Mouse (Mus musculus): ENCODE measurements at regions not wholly inside any gene's neighbourhood (a gene's known extent, or its start where the extent isn't known, plus 50 kb on each side); places are given as distances from the start of the nearest gene placed in this dataset.

GRCm38 (mm10) chr9:14116097-14116840 is 158.6 kb upstream of the Sesn3 start:
- H3K27me3 ChIP-seq = no peaks in the 10 kb centered on the region
- POLR2A ChIA-PET = no interaction called here
- CTCF ChIA-PET = interaction anchor here (1.2 kb wide), 1 partner anchor 9 kb away, joined by 3 read pairs; no protein-coding TSS in a partner anchor
- ATAC-seq = no peak
- TF ChIP-seq CTCF (IDR thresholded peaks at IDR 0.05) = no peak
- no peak for DNase-seq (ENCODE audit: low read depth, low spot score)
- in situ Hi-C loops (cut with MboI; ENCODE audit: low pct_unique_long_range_greater_than_20kb) = no loop called here

DNA sequence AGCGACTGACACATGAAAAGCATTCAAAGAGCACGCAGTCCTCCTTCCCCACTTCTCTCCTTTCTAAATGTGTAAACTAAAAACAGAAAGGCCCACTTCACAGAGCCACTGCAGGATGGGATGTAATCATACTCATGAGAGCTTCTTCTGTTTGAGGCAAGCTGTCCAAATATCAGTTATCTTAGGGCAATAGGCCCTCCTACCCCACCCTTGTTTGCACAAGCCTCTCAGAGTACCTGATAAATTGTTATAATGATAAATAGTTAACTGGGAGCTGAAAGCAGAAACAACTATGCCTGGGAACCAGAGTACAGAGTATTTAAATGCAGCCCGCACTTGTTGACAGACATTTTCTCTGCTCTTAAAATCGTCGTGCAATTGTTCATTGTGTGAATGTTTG is 141.5 kb upstream of the Sesn3 start:
- H3K27me3 ChIP-seq = no peaks in the 10 kb centered on the region
- DNase-seq (ENCODE audit: low read depth, low spot score) = no peak
- no peak for TF ChIP-seq CTCF (IDR thresholded peaks at IDR 0.05)
- CTCF ChIA-PET = no interaction called here
- in situ Hi-C loops (cut with MboI; ENCODE audit: low pct_unique_long_range_greater_than_20kb) = no loop called here
- POLR2A ChIA-PET = no interaction called here
- no peak for ATAC-seq

- no peak for TF ChIP-seq CTCF (IDR thresholded peaks at IDR 0.05)
- POLR2A ChIA-PET = no interaction called here
Measured at GRCm38 (mm10) chr9:14134894-14135450, 139.9 kb upstream of the Sesn3 start.

DNA sequence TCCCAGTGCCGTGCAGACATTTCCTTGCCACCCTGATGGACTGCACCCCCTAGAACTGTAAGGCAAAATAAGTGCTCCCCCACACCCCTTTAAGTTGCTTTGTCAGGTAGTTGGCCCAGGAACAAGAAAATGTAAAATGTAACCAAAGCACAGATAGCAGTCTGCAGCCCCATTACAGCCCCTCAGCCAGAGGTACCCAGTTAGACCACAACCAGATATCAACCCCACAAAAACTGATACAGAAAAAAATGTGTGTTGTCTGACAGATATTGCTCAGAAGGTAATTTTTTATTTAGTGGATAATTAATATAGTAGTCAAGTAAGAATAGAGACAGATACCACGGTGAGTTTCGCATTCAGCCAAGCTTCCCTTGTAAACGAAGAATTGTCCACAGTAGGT is 133.5 kb upstream of the Sesn3 start:
- in situ Hi-C loops (cut with MboI; ENCODE audit: low pct_unique_long_range_greater_than_20kb) = no loop called here
- no peak for DNase-seq (ENCODE audit: low read depth, low spot score)
- TF ChIP-seq CTCF (IDR thresholded peaks at IDR 0.05) = no peak
- POLR2A ChIA-PET = no interaction called here
- no peak for ATAC-seq
- H3K27me3 ChIP-seq = no peaks in the 10 kb centered on the region
- CTCF ChIA-PET = interaction anchor here (1.0 kb wide), 1 partner anchor 27 kb away, joined by 3 read pairs; no protein-coding TSS in a partner anchor

More at GRCm38 (mm10) chr9:14134894-14135450, 139.9 kb upstream of the Sesn3 start:
- ATAC-seq = no peak
- in situ Hi-C loops (cut with MboI; ENCODE audit: low pct_unique_long_range_greater_than_20kb) = no loop called here
- no peaks in the 10 kb centered on the region for H3K27me3 ChIP-seq
- CTCF ChIA-PET = no interaction called here
- DNase-seq (ENCODE audit: low read depth, low spot score) = no peak

DNA sequence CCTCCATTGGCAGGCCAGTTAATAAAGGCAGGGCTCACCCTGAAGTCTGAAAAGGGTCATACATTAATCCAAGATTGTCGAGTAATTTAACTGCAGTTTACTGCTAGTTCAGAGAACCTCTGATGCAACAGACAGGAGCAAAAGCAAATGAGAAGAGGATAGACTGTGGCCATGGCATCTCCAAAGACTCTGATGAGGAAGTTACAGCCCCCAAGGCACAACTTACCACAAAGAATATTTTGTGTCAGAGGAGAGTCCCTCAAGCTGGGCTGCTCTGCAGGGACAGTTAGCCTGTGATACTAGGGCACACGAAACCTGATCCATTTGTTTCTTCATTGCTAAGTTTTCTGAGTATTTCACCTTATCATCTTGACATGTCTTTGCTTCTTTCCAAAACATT is 130.9 kb upstream of the Sesn3 start:
- TF ChIP-seq CTCF (IDR thresholded peaks at IDR 0.05) = no peak
- DNase-seq (ENCODE audit: low read depth, low spot score) = no peak
- CTCF ChIA-PET = no interaction called here
- POLR2A ChIA-PET = no interaction called here
- no peak for ATAC-seq
- H3K27me3 ChIP-seq = no peaks in the 10 kb centered on the region
- in situ Hi-C loops (cut with MboI; ENCODE audit: low pct_unique_long_range_greater_than_20kb) = no loop called here

GRCm38 (mm10) chr9:14147088-14147487 is 127.8 kb upstream of the Sesn3 start:
- no peak for TF ChIP-seq CTCF (IDR thresholded peaks at IDR 0.05)
- in situ Hi-C loops (cut with MboI; ENCODE audit: low pct_unique_long_range_greater_than_20kb) = no loop called here
- no peak for ATAC-seq
- H3K27me3 ChIP-seq = no peaks in the 10 kb centered on the region
- no peak for DNase-seq (ENCODE audit: low read depth, low spot score)
- CTCF ChIA-PET = interaction anchor here (1.5 kb wide), 1 partner anchor 8 kb away, joined by 5 read pairs; no protein-coding TSS in a partner anchor
- POLR2A ChIA-PET = no interaction called here

DNA sequence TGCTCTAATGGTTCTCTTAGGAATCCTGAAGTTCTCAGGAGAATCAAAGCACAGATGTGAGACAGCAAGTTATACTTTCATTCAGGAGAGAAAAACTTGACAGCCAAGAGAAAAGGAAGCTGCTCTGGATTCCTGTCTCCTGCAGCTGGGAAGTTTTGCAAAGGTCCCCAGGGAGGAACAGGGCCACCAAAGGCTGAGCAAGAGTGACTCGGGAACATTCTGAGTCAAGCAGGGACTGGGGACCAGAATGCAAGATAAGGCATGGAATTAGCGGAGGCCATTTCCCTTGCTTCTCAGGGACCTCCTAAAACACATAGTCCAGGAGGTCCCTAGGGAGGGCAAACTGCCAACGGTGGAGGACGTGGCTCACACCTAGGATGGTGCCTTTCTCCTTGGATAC is 127.1 kb upstream of the Sesn3 start:
- CTCF ChIA-PET = no interaction called here

GRCm38 (mm10) chr9:14150288-14150687 is 124.6 kb upstream of the Sesn3 start:
- H3K27me3 ChIP-seq = no peaks in the 10 kb centered on the region
- TF ChIP-seq CTCF (IDR thresholded peaks at IDR 0.05) = no peak
- in situ Hi-C loops (cut with MboI; ENCODE audit: low pct_unique_long_range_greater_than_20kb) = no loop called here
- ATAC-seq (no peak), DNase-seq (ENCODE audit: low read depth, low spot score) (no peak)
- CTCF ChIA-PET = no interaction called here
- POLR2A ChIA-PET = no interaction called here

More for the DNA sequence above, 127.1 kb upstream of the Sesn3 start:
- no peaks in the 10 kb centered on the region for H3K27me3 ChIP-seq
- DNase-seq (ENCODE audit: low read depth, low spot score) (no peak), ATAC-seq (no peak)
- POLR2A ChIA-PET = no interaction called here
- no peak for TF ChIP-seq CTCF (IDR thresholded peaks at IDR 0.05)
- in situ Hi-C loops (cut with MboI; ENCODE audit: low pct_unique_long_range_greater_than_20kb) = no loop called here

DNA sequence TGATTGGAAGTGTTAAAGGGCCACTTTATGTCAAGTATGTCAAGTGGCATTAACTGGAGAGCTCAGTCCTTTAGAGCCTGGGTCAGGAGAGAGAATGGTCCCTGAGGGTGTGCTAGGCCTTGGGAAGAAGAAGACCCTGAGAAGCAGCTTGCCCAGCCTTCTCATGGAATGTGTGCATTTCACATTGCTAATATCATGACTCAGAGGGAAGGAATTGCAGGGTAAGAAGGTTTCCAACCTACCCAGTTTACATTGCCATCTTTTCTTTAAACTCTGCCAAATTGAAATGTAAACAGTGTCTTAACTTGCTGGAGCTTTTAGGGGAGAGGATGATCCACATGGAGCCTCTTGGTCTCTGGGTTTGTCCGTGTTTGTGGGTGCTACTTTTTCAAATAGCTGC is 117.9 kb upstream of the Sesn3 start:
- no peak for DNase-seq (ENCODE audit: low read depth, low spot score)
- no peaks in the 10 kb centered on the region for H3K27me3 ChIP-seq
- ATAC-seq = no peak
- no peak for TF ChIP-seq CTCF (IDR thresholded peaks at IDR 0.05)
- CTCF ChIA-PET = no interaction called here
- POLR2A ChIA-PET = no interaction called here
- in situ Hi-C loops (cut with MboI; ENCODE audit: low pct_unique_long_range_greater_than_20kb) = no loop called here

DNA sequence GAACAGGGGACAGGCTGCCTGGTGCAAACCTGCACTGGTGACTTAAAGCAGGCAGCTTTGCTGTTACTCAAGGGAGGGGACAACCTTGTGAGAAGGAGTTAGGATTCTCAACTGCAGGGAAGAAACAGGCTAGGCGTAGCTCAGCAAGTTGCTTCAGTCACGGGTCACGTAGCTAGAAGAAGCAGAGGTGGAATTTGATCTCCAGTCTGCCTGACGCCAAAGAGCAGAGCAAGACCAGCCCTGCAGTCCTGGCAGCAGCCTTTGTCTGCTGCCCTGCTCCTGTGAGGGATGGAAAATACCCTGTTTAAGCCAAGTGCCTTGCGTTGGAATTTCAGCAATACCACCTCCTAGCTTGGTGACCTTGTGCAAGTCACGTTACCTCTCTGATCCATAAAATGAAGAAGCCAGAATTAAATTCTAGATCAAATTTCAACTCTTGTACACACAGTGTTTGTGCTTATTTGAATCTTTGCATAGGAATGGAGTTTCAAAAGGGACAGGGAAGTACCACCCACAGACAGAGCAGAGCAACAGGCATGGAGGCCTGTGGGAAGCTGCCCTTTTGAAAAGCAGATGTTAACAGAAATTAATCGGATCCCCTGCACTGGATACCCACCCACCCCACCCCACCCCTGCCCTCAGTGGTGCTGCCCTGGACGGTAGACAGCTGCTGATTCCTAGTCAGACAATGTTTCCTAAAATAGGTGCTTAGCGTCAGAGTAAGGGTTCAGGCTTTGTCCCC is 116.6 kb upstream of the Sesn3 start:
- no peak for TF ChIP-seq CTCF (IDR thresholded peaks at IDR 0.05)
- ATAC-seq (no peak), DNase-seq (ENCODE audit: low read depth, low spot score) (no peak)
- no peaks in the 10 kb centered on the region for H3K27me3 ChIP-seq
- ChIA-PET CTCF (no interaction called here), POLR2A (no interaction called here)
- in situ Hi-C loops (cut with MboI; ENCODE audit: low pct_unique_long_range_greater_than_20kb) = no loop called here

GRCm38 (mm10) chr9:14160207-14160606 is 114.7 kb upstream of the Sesn3 start:
- CTCF ChIA-PET = interaction anchor here (1.1 to 1.2 kb wide), 2 partner anchors 40 to 55 kb away, joined by 3 read pairs; no protein-coding TSS in a partner anchor
- ATAC-seq = no peak
- TF ChIP-seq CTCF (IDR thresholded peaks at IDR 0.05) = no peak
- no peaks in the 10 kb centered on the region for H3K27me3 ChIP-seq
- no peak for DNase-seq (ENCODE audit: low read depth, low spot score)
- in situ Hi-C loops (cut with MboI; ENCODE audit: low pct_unique_long_range_greater_than_20kb) = no loop called here
- POLR2A ChIA-PET = no interaction called here
